Mouse (Mus musculus): ENCODE results near the gene Slc10a7. TPM values are rescaled to one million over a fixed set of nuclear protein-coding genes. Genes with fewer than 3 reads are reported as not detected.

The Slc10a7 gene
- polyA plus RNA-seq, 1 experiment from 2014 or later: 8.7 TPM

- no peak overlapping the region for H3K4me2 ChIP-seq (ENCODE audit: low read length)
- H3K27ac ChIP-seq (ENCODE audit: low read depth, low read length): no peak overlapping the region
- 30% methylated on average over 6 of the region's 6 CpGs for WGBS
These were observed 86.3 kb downstream of the Slc10a7 start for GRCm38 (mm10) chr8:78595481-78595908.

GRCm38 (mm10) chr8:78598237-78598636 is 89.1 kb downstream of the Slc10a7 start:
- WGBS: 16% methylated on average over 3 of the region's 3 CpGs
- H3K4me1 ChIP-seq (ENCODE audit: control insufficient read depth, insufficient read depth, low read depth, low read length): peaks cover 11% of the 10 kb centered on the region
- H3K36me3 ChIP-seq (ENCODE audit: control insufficient read depth, insufficient read depth, low read length): no peaks in the 10 kb centered on the region
- H3K9ac ChIP-seq (ENCODE audit: low read depth, low read length): no peak overlapping the region
- H3K27ac ChIP-seq (ENCODE audit: low read depth, low read length): no peak overlapping the region
- ATAC-seq: peak; percentile 84
- no peak overlapping the region for H3K4me2 ChIP-seq (ENCODE audit: low read length)
- no peaks in the 10 kb centered on the region for H3K27me3 ChIP-seq (replicated peaks; ENCODE audit: control insufficient read depth, insufficient read depth, low read length)
- no peak overlapping the region for H3K4me3 ChIP-seq (ENCODE audit: low read length)
- H3K9me3 ChIP-seq (ENCODE audit: control insufficient read depth, low read length): no peaks in the 10 kb centered on the region

More at GRCm38 (mm10) chr8:78595481-78595908, 86.3 kb downstream of the Slc10a7 start:
- H3K9ac ChIP-seq (ENCODE audit: low read depth, low read length): no peak overlapping the region
- peak; percentile 67 for ATAC-seq
- H3K4me1 ChIP-seq (ENCODE audit: control insufficient read depth, insufficient read depth, low read depth, low read length): peaks cover 11% of the 10 kb centered on the region
- no peaks in the 10 kb centered on the region for H3K27me3 ChIP-seq (replicated peaks; ENCODE audit: control insufficient read depth, insufficient read depth, low read length)
- no peaks in the 10 kb centered on the region for H3K9me3 ChIP-seq (ENCODE audit: control insufficient read depth, low read length)
- no peaks in the 10 kb centered on the region for H3K36me3 ChIP-seq (ENCODE audit: control insufficient read depth, insufficient read depth, low read length)
- H3K4me3 ChIP-seq (ENCODE audit: low read length): no peak overlapping the region

- H3K27ac ChIP-seq (ENCODE audit: low read depth, low read length): no peak overlapping the region
These were observed 93.9 kb downstream of the Slc10a7 start for GRCm38 (mm10) chr8:78603084-78603483.

GRCm38 (mm10) chr8:78604426-78604825 is 95.3 kb downstream of the Slc10a7 start:
- no peaks in the 10 kb centered on the region for H3K4me1 ChIP-seq (ENCODE audit: control insufficient read depth, insufficient read depth, low read depth, low read length)

More at GRCm38 (mm10) chr8:78603084-78603483, 93.9 kb downstream of the Slc10a7 start:
- 93% methylated on average over 5 of the region's 5 CpGs for WGBS
- H3K27me3 ChIP-seq (replicated peaks; ENCODE audit: control insufficient read depth, insufficient read depth, low read length): no peaks in the 10 kb centered on the region
- ATAC-seq: no peak
- H3K4me1 ChIP-seq (ENCODE audit: control insufficient read depth, insufficient read depth, low read depth, low read length): peaks cover 5% of the 10 kb centered on the region; the same call in 1 of the 2 replicates
- no peaks in the 10 kb centered on the region for H3K36me3 ChIP-seq (ENCODE audit: control insufficient read depth, insufficient read depth, low read length)
- H3K4me2 ChIP-seq (ENCODE audit: low read length): no peak overlapping the region
- H3K4me3 ChIP-seq (ENCODE audit: low read length): no peak overlapping the region
- no peaks in the 10 kb centered on the region for H3K9me3 ChIP-seq (ENCODE audit: control insufficient read depth, low read length)
- no peak overlapping the region for H3K9ac ChIP-seq (ENCODE audit: low read depth, low read length)

GRCm38 (mm10) chr8:78609301-78609700 is 100.2 kb downstream of the Slc10a7 start:
- H3K36me3 ChIP-seq (ENCODE audit: control insufficient read depth, insufficient read depth, low read length): no peaks in the 10 kb centered on the region
- ATAC-seq: no peak
- no peak overlapping the region for H3K9ac ChIP-seq (ENCODE audit: low read depth, low read length)
- H3K4me3 ChIP-seq (ENCODE audit: low read length): no peak overlapping the region
- H3K4me1 ChIP-seq (ENCODE audit: control insufficient read depth, insufficient read depth, low read depth, low read length): no peaks in the 10 kb centered on the region
- no peak overlapping the region for H3K27ac ChIP-seq (ENCODE audit: low read depth, low read length)
- no peaks in the 10 kb centered on the region for H3K9me3 ChIP-seq (ENCODE audit: control insufficient read depth, low read length)
- WGBS: 96% methylated on average over 10 of the region's 10 CpGs
- H3K27me3 ChIP-seq (replicated peaks; ENCODE audit: control insufficient read depth, insufficient read depth, low read length): no peaks in the 10 kb centered on the region
- H3K4me2 ChIP-seq (ENCODE audit: low read length): no peak overlapping the region

More at GRCm38 (mm10) chr8:78604426-78604825, 95.3 kb downstream of the Slc10a7 start:
- Histone ChIP-seq H3K9me3 (ENCODE audit: control insufficient read depth, low read length) (no peaks in the 10 kb centered on the region), H3K36me3 (ENCODE audit: control insufficient read depth, insufficient read depth, low read length) (no peaks in the 10 kb centered on the region), H3K9ac (ENCODE audit: low read depth, low read length) (no peak overlapping the region), H3K4me3 (ENCODE audit: low read length) (no peak overlapping the region), H3K27ac (ENCODE audit: low read depth, low read length) (no peak overlapping the region), H3K27me3 (replicated peaks; ENCODE audit: control insufficient read depth, insufficient read depth, low read length) (no peaks in the 10 kb centered on the region), H3K4me2 (ENCODE audit: low read length) (no peak overlapping the region)
- 90% methylated on average over 9 of the region's 9 CpGs for WGBS
- ATAC-seq: no peak

- Histone ChIP-seq H3K4me3 (ENCODE audit: low read length) (no peak overlapping the region), H3K27ac (ENCODE audit: low read depth, low read length) (no peak overlapping the region), H3K9ac (ENCODE audit: low read depth, low read length) (no peak overlapping the region), H3K4me2 (ENCODE audit: low read length) (no peak overlapping the region), H3K4me1 (ENCODE audit: control insufficient read depth, insufficient read depth, low read depth, low read length) (no peaks in the 10 kb centered on the region), H3K36me3 (ENCODE audit: control insufficient read depth, insufficient read depth, low read length) (no peaks in the 10 kb centered on the region), H3K9me3 (ENCODE audit: control insufficient read depth, low read length) (no peaks in the 10 kb centered on the region), H3K27me3 (replicated peaks; ENCODE audit: control insufficient read depth, insufficient read depth, low read length) (no peaks in the 10 kb centered on the region)
- no peak for ATAC-seq
- 92% methylated on average over 6 of the region's 6 CpGs for WGBS
These were observed 101.9 kb downstream of the Slc10a7 start for GRCm38 (mm10) chr8:78611019-78611418.

- ATAC-seq: no peak
These were observed 113.2 kb downstream of the Slc10a7 start for GRCm38 (mm10) chr8:78622362-78622761.

GRCm38 (mm10) chr8:78623972-78624371 is 114.8 kb downstream of the Slc10a7 start:
- no peaks in the 10 kb centered on the region for H3K36me3 ChIP-seq (ENCODE audit: control insufficient read depth, insufficient read depth, low read length)
- H3K9me3 ChIP-seq (ENCODE audit: control insufficient read depth, low read length): no peaks in the 10 kb centered on the region
- no peak overlapping the region for H3K9ac ChIP-seq (ENCODE audit: low read depth, low read length)
- peaks cover 3% of the 10 kb centered on the region; the same call in 1 of the 2 replicates for H3K4me1 ChIP-seq (ENCODE audit: control insufficient read depth, insufficient read depth, low read depth, low read length)
- 84% methylated on average over 5 of the region's 5 CpGs for WGBS
- no peak overlapping the region for H3K27ac ChIP-seq (ENCODE audit: low read depth, low read length)
- no peak for ATAC-seq
- no peaks in the 10 kb centered on the region for H3K27me3 ChIP-seq (replicated peaks; ENCODE audit: control insufficient read depth, insufficient read depth, low read length)
- H3K4me2 ChIP-seq (ENCODE audit: low read length): no peak overlapping the region
- no peak overlapping the region for H3K4me3 ChIP-seq (ENCODE audit: low read length)

More at GRCm38 (mm10) chr8:78622362-78622761, 113.2 kb downstream of the Slc10a7 start:
- no peak overlapping the region for H3K27ac ChIP-seq (ENCODE audit: low read depth, low read length)
- no peaks in the 10 kb centered on the region for H3K27me3 ChIP-seq (replicated peaks; ENCODE audit: control insufficient read depth, insufficient read depth, low read length)
- H3K9ac ChIP-seq (ENCODE audit: low read depth, low read length): no peak overlapping the region
- no peaks in the 10 kb centered on the region for H3K9me3 ChIP-seq (ENCODE audit: control insufficient read depth, low read length)
- 79% methylated on average over 4 of the region's 4 CpGs for WGBS
- H3K36me3 ChIP-seq (ENCODE audit: control insufficient read depth, insufficient read depth, low read length): no peaks in the 10 kb centered on the region
- no peak overlapping the region for H3K4me2 ChIP-seq (ENCODE audit: low read length)
- no peak overlapping the region for H3K4me3 ChIP-seq (ENCODE audit: low read length)
- peaks cover 3% of the 10 kb centered on the region; the same call in 1 of the 2 replicates for H3K4me1 ChIP-seq (ENCODE audit: control insufficient read depth, insufficient read depth, low read depth, low read length)

GRCm38 (mm10) chr8:78624738-78625442 is 115.7 kb downstream of the Slc10a7 start:
- no peak for ATAC-seq
- H3K4me2 ChIP-seq (ENCODE audit: low read length): no peak overlapping the region
- H3K27me3 ChIP-seq (replicated peaks; ENCODE audit: control insufficient read depth, insufficient read depth, low read length): no peaks in the 10 kb centered on the region
- H3K4me1 ChIP-seq (ENCODE audit: control insufficient read depth, insufficient read depth, low read depth, low read length): peaks cover 3% of the 10 kb centered on the region; the same call in 1 of the 2 replicates
- no peaks in the 10 kb centered on the region for H3K9me3 ChIP-seq (ENCODE audit: control insufficient read depth, low read length)
- H3K36me3 ChIP-seq (ENCODE audit: control insufficient read depth, insufficient read depth, low read length): no peaks in the 10 kb centered on the region
- no peak overlapping the region for H3K4me3 ChIP-seq (ENCODE audit: low read length)
- no peak overlapping the region for H3K27ac ChIP-seq (ENCODE audit: low read depth, low read length)
- WGBS: 36% methylated on average over 12 of the region's 12 CpGs
- no peak overlapping the region for H3K9ac ChIP-seq (ENCODE audit: low read depth, low read length)

Measured in hindbrain, embryonic 16.5 days (tissue).